Mouse (Mus musculus): Measurements from ENCODE around the gene Casc4. TPM values are rescaled to one million over a fixed set of nuclear protein-coding genes. Genes with fewer than 3 reads are reported as not detected.
"Not testable (repeated sequence)": the region's sequence is repeated elsewhere in the genome, so short reads cannot be mapped to it uniquely, and the experiment has no call there.

Casc4 gene
- polyA plus RNA-seq, 1 experiment: 2.5 TPM

GRCm38 (mm10) chr2:121896825-121897224, 30.1 kb downstream of the Casc4 start:
- 42% methylated on average over 1 of the region's 1 CpGs for WGBS
- TF ChIP-seq CTCF (IDR thresholded peaks at IDR 0.05; ENCODE audit: extremely low read depth, insufficient read length, insufficient replicate concordance, low read depth, low read length) (no peak), POLR2A (IDR thresholded peaks at IDR 0.05; ENCODE audit: low read depth, low read length) (no peak)
- no peaks in the 10 kb centered on the region for H3K36me3 ChIP-seq (ENCODE audit: control insufficient read depth, insufficient read depth, low read length)
- no peaks in the 10 kb centered on the region for H3K27me3 ChIP-seq (ENCODE audit: control insufficient read depth, insufficient read depth, low read length)
- no peaks in the 10 kb centered on the region for H3K4me1 ChIP-seq (ENCODE audit: control insufficient read depth, insufficient read depth, insufficient read length, low read length)
- H3K27ac ChIP-seq (ENCODE audit: insufficient read depth, low read depth, low read length): no peak overlapping the region
- H3K4me3 ChIP-seq (ENCODE audit: low read depth, low read length): no peak overlapping the region

GRCm38 (mm10) chr2:121909975-121910374, 43.2 kb downstream of the Casc4 start:
- TF ChIP-seq CTCF (IDR thresholded peaks at IDR 0.05; ENCODE audit: extremely low read depth, insufficient read length, insufficient replicate concordance, low read depth, low read length): no peak
- no peak for TF ChIP-seq POLR2A (IDR thresholded peaks at IDR 0.05; ENCODE audit: low read depth, low read length)
- no peaks in the 10 kb centered on the region for H3K27me3 ChIP-seq (ENCODE audit: control insufficient read depth, insufficient read depth, low read length)
- H3K27ac ChIP-seq (ENCODE audit: insufficient read depth, low read depth, low read length): no peak overlapping the region
- no peaks in the 10 kb centered on the region for H3K4me1 ChIP-seq (ENCODE audit: control insufficient read depth, insufficient read depth, insufficient read length, low read length)
- no peak overlapping the region for H3K4me3 ChIP-seq (ENCODE audit: low read depth, low read length)
- no peaks in the 10 kb centered on the region for H3K36me3 ChIP-seq (ENCODE audit: control insufficient read depth, insufficient read depth, low read length)
- WGBS: 78% methylated on average over 3 of the region's 3 CpGs

- no peak overlapping the region for H3K4me3 ChIP-seq (ENCODE audit: low read depth, low read length)
- no peaks in the 10 kb centered on the region for H3K4me1 ChIP-seq (ENCODE audit: control insufficient read depth, insufficient read depth, insufficient read length, low read length)
- no peaks in the 10 kb centered on the region for H3K36me3 ChIP-seq (ENCODE audit: control insufficient read depth, insufficient read depth, low read length)
- WGBS: 82% methylated on average over 5 of the region's 5 CpGs
- TF ChIP-seq CTCF (IDR thresholded peaks at IDR 0.05; ENCODE audit: extremely low read depth, insufficient read length, insufficient replicate concordance, low read depth, low read length): no peak
- no peak for TF ChIP-seq POLR2A (IDR thresholded peaks at IDR 0.05; ENCODE audit: low read depth, low read length)
- no peak overlapping the region for H3K27ac ChIP-seq (ENCODE audit: insufficient read depth, low read depth, low read length)
- no peaks in the 10 kb centered on the region for H3K27me3 ChIP-seq (ENCODE audit: control insufficient read depth, insufficient read depth, low read length)
Observed at GRCm38 (mm10) chr2:121916047-121916970, 49.5 kb downstream of the Casc4 start.

GRCm38 (mm10) chr2:121937624-121938023, 70.9 kb downstream of the Casc4 start:
- 64% methylated on average over 2 of the region's 2 CpGs for WGBS
- H3K27ac ChIP-seq (ENCODE audit: insufficient read depth, low read depth, low read length); H3K4me1 ChIP-seq (ENCODE audit: control insufficient read depth, insufficient read depth, insufficient read length, low read length); H3K27me3 ChIP-seq (ENCODE audit: control insufficient read depth, insufficient read depth, low read length); H3K36me3 ChIP-seq (ENCODE audit: control insufficient read depth, insufficient read depth, low read length); H3K4me3 ChIP-seq (ENCODE audit: low read depth, low read length): not testable (repeated sequence)

GRCm38 (mm10) chr2:121943364-121943763, 76.6 kb downstream of the Casc4 start:
- WGBS: 73% methylated on average over 3 of the region's 3 CpGs
- Histone ChIP-seq H3K4me3 (ENCODE audit: low read depth, low read length) (no peak overlapping the region), H3K27me3 (ENCODE audit: control insufficient read depth, insufficient read depth, low read length) (no peaks in the 10 kb centered on the region), H3K27ac (ENCODE audit: insufficient read depth, low read depth, low read length) (no peak overlapping the region), H3K36me3 (ENCODE audit: control insufficient read depth, insufficient read depth, low read length) (no peaks in the 10 kb centered on the region), H3K4me1 (ENCODE audit: control insufficient read depth, insufficient read depth, insufficient read length, low read length) (no peaks in the 10 kb centered on the region)
- no peak for TF ChIP-seq CTCF (IDR thresholded peaks at IDR 0.05; ENCODE audit: extremely low read depth, insufficient read length, insufficient replicate concordance, low read depth, low read length)
- no peak for TF ChIP-seq POLR2A (IDR thresholded peaks at IDR 0.05; ENCODE audit: low read depth, low read length)

- TF ChIP-seq CTCF (IDR thresholded peaks at IDR 0.05; ENCODE audit: extremely low read depth, insufficient read length, insufficient replicate concordance, low read depth, low read length): no peak
- no peak for TF ChIP-seq POLR2A (IDR thresholded peaks at IDR 0.05; ENCODE audit: low read depth, low read length)
- 16% methylated on average over 10 of the region's 10 CpGs for WGBS
- no peaks in the 10 kb centered on the region for H3K27me3 ChIP-seq (ENCODE audit: control insufficient read depth, insufficient read depth, low read length)
- H3K4me3 ChIP-seq (ENCODE audit: low read depth, low read length): peak overlapping the region; percentile 83
- H3K36me3 ChIP-seq (ENCODE audit: control insufficient read depth, insufficient read depth, low read length): no peaks in the 10 kb centered on the region
- H3K4me1 ChIP-seq (ENCODE audit: control insufficient read depth, insufficient read depth, insufficient read length, low read length): peaks cover 6% of the 10 kb centered on the region; the same call in 1 of the 2 replicates
- no peak overlapping the region for H3K27ac ChIP-seq (ENCODE audit: insufficient read depth, low read depth, low read length)
Observed at GRCm38 (mm10) chr2:121954971-121955656, 88.3 kb downstream of the Casc4 start.

- Histone ChIP-seq H3K4me3 (ENCODE audit: low read depth, low read length) (peak within 1 kb of the TSS; percentile 83), H3K27me3 (ENCODE audit: control insufficient read depth, insufficient read depth, low read length) (no peaks in the 10 kb centered on the region), H3K36me3 (ENCODE audit: control insufficient read depth, insufficient read depth, low read length) (peaks cover under 1% of the 10 kb centered on the region; the same call in 1 of the 2 replicates), H3K27ac (ENCODE audit: insufficient read depth, low read depth, low read length) (peak within 1 kb of the TSS; percentile 83), H3K4me1 (ENCODE audit: control insufficient read depth, insufficient read depth, insufficient read length, low read length) (peaks cover 6% of the 10 kb centered on the region; the same call in 1 of the 2 replicates)
- TF ChIP-seq CTCF (IDR thresholded peaks at IDR 0.05; ENCODE audit: extremely low read depth, insufficient read length, insufficient replicate concordance, low read depth, low read length): no peak
- TF ChIP-seq POLR2A (IDR thresholded peaks at IDR 0.05; ENCODE audit: low read depth, low read length): no peak; the same call in 1 of the 2 replicates
- WGBS: under 1% methylated on average over 48 of the region's 48 CpGs
Observed at GRCm38 (mm10) chr2:121955765-121956223, 89.0 kb downstream of the Casc4 start, which contains the start of the genes Ctdspl2 and Mageb3. Gene Ctdspl2, plus strand, starts transcription at chr2:121956001. Gene Mageb3, minus strand, starts transcription at chr2:121956092.
